Mouse (Mus musculus): ENCODE measurements around the gene Gjc2. TPM values are rescaled to one million over a fixed set of nuclear protein-coding genes. Genes with fewer than 3 reads are reported as not detected.

Gene Gjc2
- polyA plus RNA-seq, 2 experiments: 0.08 TPM; not detected in 1

- H3K27me3 ChIP-seq (ENCODE audit: control insufficient read depth, insufficient read depth, low read length): peaks cover 12% of the 10 kb centered on the region
- peaks cover 10% of the 10 kb centered on the region in 2 experiments for H3K4me1 ChIP-seq (replicated peaks; ENCODE audit: control insufficient read depth in 2 of 2, insufficient read depth in 2 of 2, low read length in 1 of 2)
- no peak overlapping the region for H3K27ac ChIP-seq
- DNase-seq (ENCODE audit: low read depth in 3 of 3, low spot score in 3 of 3): no peak
- TF ChIP-seq EP300 (IDR thresholded peaks at IDR 0.05; ENCODE audit: low read depth) (no peak), CTCF (IDR thresholded peaks at IDR 0.05; ENCODE audit: low read depth) (no peak)
- H3K4me2 ChIP-seq (ENCODE audit: low read depth): no peak overlapping the region
- H3K36me3 ChIP-seq (replicated peaks; ENCODE audit: control insufficient read depth, insufficient read depth, low read depth): no peaks in the 10 kb centered on the region
- H3K9ac ChIP-seq (replicated peaks): no peak overlapping the region
- H3K4me3 ChIP-seq (ENCODE audit: insufficient read depth in 1 of 2, low read depth in 2 of 2, low read length in 2 of 2): no peak overlapping the region
- no peak for ATAC-seq (ENCODE audit: insufficient read depth)
- H3K9me3 ChIP-seq (ENCODE audit: control insufficient read depth, low read length): no peaks in the 10 kb centered on the region
- WGBS (ENCODE audit: insufficient replicate concordance): 59% methylated on average over 4 of the region's 4 CpGs
Observed at GRCm38 (mm10) chr11:59170549-59170948, 12.5 kb downstream of the Gjc2 start.

GRCm38 (mm10) chr11:59169807-59170206, 13.2 kb downstream of the Gjc2 start:
- Histone ChIP-seq H3K9ac (replicated peaks) (no peak overlapping the region), H3K27me3 (ENCODE audit: control insufficient read depth, insufficient read depth, low read length) (peaks cover 5% of the 10 kb centered on the region), H3K4me3 (ENCODE audit: insufficient read depth in 1 of 2, low read depth in 2 of 2, low read length in 2 of 2) (no peak overlapping the region), H3K4me2 (ENCODE audit: low read depth) (no peak overlapping the region), H3K36me3 (replicated peaks; ENCODE audit: control insufficient read depth, insufficient read depth, low read depth) (no peaks in the 10 kb centered on the region), H3K9me3 (ENCODE audit: control insufficient read depth, low read length) (no peaks in the 10 kb centered on the region), H3K27ac (no peak overlapping the region), H3K4me1 (replicated peaks; ENCODE audit: control insufficient read depth in 2 of 2, insufficient read depth in 2 of 2, low read length in 1 of 2) (peaks cover 17% of the 10 kb centered on the region in 2 experiments)
- WGBS (ENCODE audit: insufficient replicate concordance): 53% methylated on average over 3 of the region's 3 CpGs
- TF ChIP-seq CTCF (IDR thresholded peaks at IDR 0.05; ENCODE audit: low read depth) (no peak), EP300 (IDR thresholded peaks at IDR 0.05; ENCODE audit: low read depth) (no peak)
- no peak for DNase-seq (ENCODE audit: low read depth in 3 of 3, low spot score in 3 of 3)
- ATAC-seq (ENCODE audit: insufficient read depth): no peak

GRCm38 (mm10) chr11:59165616-59166241, 17.3 kb downstream of the Gjc2 start:
- peaks cover 34 to 36% of the 10 kb centered on the region in 2 experiments for H3K4me1 ChIP-seq (replicated peaks; ENCODE audit: control insufficient read depth in 2 of 2, insufficient read depth in 2 of 2, low read length in 1 of 2)
- peak overlapping the region; percentile 100 for H3K27ac ChIP-seq
- H3K36me3 ChIP-seq (replicated peaks; ENCODE audit: control insufficient read depth, insufficient read depth, low read depth): peaks cover 5% of the 10 kb centered on the region
- no peak for DNase-seq (ENCODE audit: low read depth in 3 of 3, low spot score in 3 of 3)
- H3K4me2 ChIP-seq (ENCODE audit: low read depth): no peak overlapping the region
- WGBS (ENCODE audit: insufficient replicate concordance): 50% methylated on average over 2 of the region's 2 CpGs
- peak overlapping the region; percentile 43 for H3K9ac ChIP-seq (replicated peaks)
- H3K4me3 ChIP-seq (ENCODE audit: insufficient read depth in 1 of 2, low read depth in 2 of 2, low read length in 2 of 2): no peak overlapping the region
- TF ChIP-seq EP300 (IDR thresholded peaks at IDR 0.05; ENCODE audit: low read depth) (no peak), CTCF (IDR thresholded peaks at IDR 0.05; ENCODE audit: low read depth) (no peak)
- H3K27me3 ChIP-seq (ENCODE audit: control insufficient read depth, insufficient read depth, low read length): no peaks in the 10 kb centered on the region
- ATAC-seq (ENCODE audit: insufficient read depth): no peak
- no peaks in the 10 kb centered on the region for H3K9me3 ChIP-seq (ENCODE audit: control insufficient read depth, low read length)

- peak; percentile 75 for ATAC-seq (ENCODE audit: insufficient read depth)
- no peaks in the 10 kb centered on the region for H3K27me3 ChIP-seq (ENCODE audit: control insufficient read depth, insufficient read depth, low read length)
- H3K36me3 ChIP-seq (replicated peaks; ENCODE audit: control insufficient read depth, insufficient read depth, low read depth): peaks cover 8% of the 10 kb centered on the region
- DNase-seq (ENCODE audit: low read depth in 3 of 3, low spot score in 3 of 3): peak; percentile 93 to 96 (median 94)
- peaks cover 34 to 36% of the 10 kb centered on the region in 2 experiments for H3K4me1 ChIP-seq (replicated peaks; ENCODE audit: control insufficient read depth in 2 of 2, insufficient read depth in 2 of 2, low read length in 1 of 2)
- H3K27ac ChIP-seq: peak overlapping the region; percentile 100
- peak overlapping the region; percentile 72 to 85 for H3K4me3 ChIP-seq (ENCODE audit: insufficient read depth in 1 of 2, low read depth in 2 of 2, low read length in 2 of 2)
- WGBS (ENCODE audit: insufficient replicate concordance): 10% methylated on average over 9 of the region's 9 CpGs
- no peaks in the 10 kb centered on the region for H3K9me3 ChIP-seq (ENCODE audit: control insufficient read depth, low read length)
- TF ChIP-seq EP300 (IDR thresholded peaks at IDR 0.05; ENCODE audit: low read depth) (peak; percentile 95), CTCF (IDR thresholded peaks at IDR 0.05; ENCODE audit: low read depth) (0 out of 2 replicates have a peak, but pooled peaks have one; percentile 3)
- H3K4me2 ChIP-seq (ENCODE audit: low read depth): peak overlapping the region; percentile 89
- H3K9ac ChIP-seq (replicated peaks): peak overlapping the region; percentile 98
Observed at GRCm38 (mm10) chr11:59164384-59164783, 18.6 kb downstream of the Gjc2 start.

GRCm38 (mm10) chr11:59163255-59164236, 19.5 kb downstream of the Gjc2 start, which contains the start of gene Iba57:
Iba57 (minus strand) TSS chr11:59163739.
- H3K27me3 ChIP-seq (ENCODE audit: control insufficient read depth, insufficient read depth, low read length): no peaks in the 10 kb centered on the region
- peak within 1 kb of the TSS; percentile 100 for H3K27ac ChIP-seq
- H3K4me1 ChIP-seq (replicated peaks; ENCODE audit: control insufficient read depth in 2 of 2, insufficient read depth in 2 of 2, low read length in 1 of 2): peaks cover 34 to 36% of the 10 kb centered on the region in 2 experiments
- H3K36me3 ChIP-seq (replicated peaks; ENCODE audit: control insufficient read depth, insufficient read depth, low read depth): peaks cover 12% of the 10 kb centered on the region
- no peaks in the 10 kb centered on the region for H3K9me3 ChIP-seq (ENCODE audit: control insufficient read depth, low read length)
- DNase-seq (ENCODE audit: low read depth in 3 of 3, low spot score in 3 of 3) (peak; percentile 96 to 97 (median 97)), ATAC-seq (ENCODE audit: insufficient read depth) (peak; percentile 89)
- peak within 1 kb of the TSS; percentile 98 for H3K9ac ChIP-seq (replicated peaks)
- no peak; the same call in 1 of the 2 replicates for TF ChIP-seq EP300 (IDR thresholded peaks at IDR 0.05; ENCODE audit: low read depth)
- TF ChIP-seq CTCF (IDR thresholded peaks at IDR 0.05; ENCODE audit: low read depth): peak; percentile 34
- peak within 1 kb of the TSS; percentile 72 to 85 for H3K4me3 ChIP-seq (ENCODE audit: insufficient read depth in 1 of 2, low read depth in 2 of 2, low read length in 2 of 2)
- peak within 1 kb of the TSS; percentile 89 for H3K4me2 ChIP-seq (ENCODE audit: low read depth)
- WGBS (ENCODE audit: insufficient replicate concordance): under 1% methylated on average over 67 of the region's 68 CpGs
